Mouse (Mus musculus) neural tube, embryonic 11.5 days (tissue): Measurements from ENCODE around the gene Lamtor3. TPM values are rescaled to one million over a fixed set of nuclear protein-coding genes. Genes with fewer than 3 reads are reported as not detected.

ENCODE experiments used
- ATAC-seq: fragments of 200-750 bp; cut with Nextera tagmentation; 2 replicates; pipeline ENCODE4 v1.8.0; 2017; ENCODE audit warnings: moderate number of reproducible peaks, mild to moderate bottlenecking, moderate TSS enrichment, moderate library complexity; ENCODE audit not compliant: insufficient read depth, low FRiP score, low TSS enrichment
- DNase-seq: peaks from one replicate; pipeline ENCODE4 v3.0.0-alpha.2; 2015; ENCODE audit warnings: low spot score
- H3K27ac ChIP-seq: fragments of 300-500 bp; sonication (generic); 2 replicates; pipeline ENCODE4 v1.5.1; 2014; ENCODE audit warnings: low read depth, mild to moderate bottlenecking, low read length
- H3K27me3 ChIP-seq: fragments of 300-500 bp; sonication (generic); 2 replicates; pipeline ENCODE4 v1.6.1; 2014; ENCODE audit warnings: mild to moderate bottlenecking, low read length, mixed read lengths; ENCODE audit not compliant: control insufficient read depth, insufficient read depth
- H3K36me3 ChIP-seq: fragments of 300-500 bp; sonication (generic); 2 replicates; pipeline ENCODE4 v1.6.1; 2014; ENCODE audit warnings: mild to moderate bottlenecking, low read length, moderate library complexity, mixed read lengths; ENCODE audit not compliant: control insufficient read depth, insufficient read depth
- H3K4me1 ChIP-seq: fragments of 300-500 bp; sonication (generic); 2 replicates; pipeline ENCODE4 v1.6.1; 2014; ENCODE audit warnings: low read length, mixed read lengths; ENCODE audit not compliant: control insufficient read depth, insufficient read depth
- H3K4me2 ChIP-seq: fragments of 300-500 bp; sonication (generic); 2 replicates; pipeline ENCODE4 v1.6.1; 2014; ENCODE audit warnings: low read depth, mild to moderate bottlenecking, moderate library complexity
- H3K4me3 ChIP-seq: fragments of 300-500 bp; sonication (generic); 2 replicates; pipeline ENCODE4 v1.5.1; 2014; ENCODE audit warnings: low read depth, low read length
- H3K9ac ChIP-seq: fragments of 300-500 bp; sonication (generic); 2 replicates; pipeline ENCODE4 v1.6.1; 2014; ENCODE audit warnings: mild to moderate bottlenecking, low read length
- H3K9me3 ChIP-seq: fragments of 300-500 bp; sonication (generic); 2 replicates; pipeline ENCODE4 v1.6.1; 2016; ENCODE audit warnings: low read length; ENCODE audit not compliant: control insufficient read depth
- WGBS: fragments of 180-500 bp; shearing (Covaris S2); extraction: QIAGEN DNeasy Blood & Tissue Kit; methylation state at CpG from one replicate; pipeline ENCODE4 v1.1.7; 2014; 5-methylcytosine and 5-hydroxymethylcytosine counted together
- polyA plus RNA-seq: library from polyadenylated mRNA; unstranded; fragments of >200 nt; fragmentation: Nextera tagmentation; extraction: Ambion mirVana; gene quantifications from 2 replicates; pipeline ENCODE4 v1.2.1, GENCODE M21; 2014

Gene Lamtor3
- 94.8 and 97.7 TPM in 2 replicates for polyA plus RNA-seq

GRCm38 (mm10) chr3:137918172-137918931 lies at the start of gene Lamtor3:
Gene Lamtor3, plus strand, starts transcription at chr3:137918506.
- peak; percentile 89 for DNase-seq
- Histone ChIP-seq H3K27ac (peak within 1 kb of the TSS; percentile 62; the same call in 1 of the 2 replicates), H3K9me3 (no peaks in the 10 kb centered on the region), H3K4me3 (peak within 1 kb of the TSS; percentile 86), H3K36me3 (no peaks in the 10 kb centered on the region), H3K9ac (peak within 1 kb of the TSS; percentile 84), H3K4me1 (peaks cover 8% of the 10 kb centered on the region), H3K4me2 (peak within 1 kb of the TSS; percentile 78), H3K27me3 (no peaks in the 10 kb centered on the region)
- under 1% methylated on average over 46 of the region's 47 CpGs for WGBS
- ATAC-seq, result peak; percentile 86

GRCm38 (mm10) chr3:137869395-137869794 lies 48.9 kb upstream of the Lamtor3 start:
- no peak for DNase-seq
- H3K27me3 ChIP-seq, result no peaks in the 10 kb centered on the region
- no peak overlapping the region for H3K4me2 ChIP-seq
- 95% methylated on average over 9 of the region's 9 CpGs for WGBS
- peaks cover 6% of the 10 kb centered on the region; the same call in 1 of the 2 replicates for H3K4me1 ChIP-seq
- no peak overlapping the region for H3K4me3 ChIP-seq
- H3K9me3 ChIP-seq, result no peaks in the 10 kb centered on the region
- no peak overlapping the region for H3K27ac ChIP-seq
- no peak overlapping the region for H3K9ac ChIP-seq
- no peak for ATAC-seq
- H3K36me3 ChIP-seq, result no peaks in the 10 kb centered on the region

GRCm38 (mm10) chr3:137879313-137879712 lies 39.0 kb upstream of the Lamtor3 start:
- DNase-seq (no peak), ATAC-seq (no peak)
- H3K4me2 ChIP-seq, result no peak overlapping the region
- H3K4me3 ChIP-seq, result no peak overlapping the region
- no peak overlapping the region for H3K27ac ChIP-seq
- no peaks in the 10 kb centered on the region for H3K9me3 ChIP-seq
- H3K27me3 ChIP-seq, result no peaks in the 10 kb centered on the region
- 90% methylated on average over 3 of the region's 3 CpGs for WGBS
- H3K4me1 ChIP-seq, result no peaks in the 10 kb centered on the region
- no peak overlapping the region for H3K9ac ChIP-seq
- H3K36me3 ChIP-seq, result no peaks in the 10 kb centered on the region

GRCm38 (mm10) chr3:137880109-137880748 lies 38.1 kb upstream of the Lamtor3 start:
- Histone ChIP-seq H3K4me1 (no peaks in the 10 kb centered on the region), H3K9me3 (no peaks in the 10 kb centered on the region), H3K4me3 (no peak overlapping the region), H3K36me3 (no peaks in the 10 kb centered on the region), H3K27me3 (no peaks in the 10 kb centered on the region), H3K27ac (no peak overlapping the region), H3K4me2 (no peak overlapping the region), H3K9ac (no peak overlapping the region)
- no peak for DNase-seq
- no peak for ATAC-seq
- WGBS, result 91% methylated on average over 4 of the region's 4 CpGs

GRCm38 (mm10) chr3:137881093-137881492 lies 37.2 kb upstream of the Lamtor3 start:
- Histone ChIP-seq H3K9ac (no peak overlapping the region), H3K4me2 (no peak overlapping the region), H3K36me3 (no peaks in the 10 kb centered on the region), H3K27me3 (no peaks in the 10 kb centered on the region), H3K4me3 (no peak overlapping the region), H3K27ac (no peak overlapping the region), H3K4me1 (no peaks in the 10 kb centered on the region), H3K9me3 (no peaks in the 10 kb centered on the region)
- WGBS, result 93% methylated on average over 5 of the region's 5 CpGs
- ATAC-seq (no peak), DNase-seq (no peak)

- H3K4me1 ChIP-seq, result no peaks in the 10 kb centered on the region
- H3K4me2 ChIP-seq, result no peak overlapping the region
- no peak for ATAC-seq
- no peak overlapping the region for H3K4me3 ChIP-seq
- 81% methylated on average over 7 of the region's 7 CpGs for WGBS
- no peak overlapping the region for H3K27ac ChIP-seq
- peaks cover 2% of the 10 kb centered on the region; the same call in 1 of the 2 replicates for H3K36me3 ChIP-seq
- no peaks in the 10 kb centered on the region for H3K9me3 ChIP-seq
- H3K9ac ChIP-seq, result no peak overlapping the region
- H3K27me3 ChIP-seq, result no peaks in the 10 kb centered on the region
- DNase-seq, result no peak
Observed at GRCm38 (mm10) chr3:137887961-137888360, 30.3 kb upstream of the Lamtor3 start.

GRCm38 (mm10) chr3:137891089-137891488 lies 27.2 kb upstream of the Lamtor3 start:
- no peak for ATAC-seq
- no peaks in the 10 kb centered on the region for H3K27me3 ChIP-seq
- H3K27ac ChIP-seq, result no peak overlapping the region
- H3K36me3 ChIP-seq, result peaks cover 6% of the 10 kb centered on the region
- 88% methylated on average over 3 of the region's 3 CpGs for WGBS
- no peak for DNase-seq
- H3K4me2 ChIP-seq, result no peak overlapping the region
- no peaks in the 10 kb centered on the region for H3K9me3 ChIP-seq
- no peak overlapping the region for H3K4me3 ChIP-seq
- 0 out of 2 replicates have a peak, but pooled peaks cover under 1% of the 10 kb centered on the region for H3K4me1 ChIP-seq
- H3K9ac ChIP-seq, result no peak overlapping the region

GRCm38 (mm10) chr3:137892118-137892517 lies 26.2 kb upstream of the Lamtor3 start:
- Histone ChIP-seq H3K27me3 (no peaks in the 10 kb centered on the region), H3K4me3 (no peak overlapping the region), H3K9me3 (no peaks in the 10 kb centered on the region), H3K4me1 (0 out of 2 replicates have a peak, but pooled peaks cover 3% of the 10 kb centered on the region), H3K27ac (no peak overlapping the region), H3K9ac (no peak overlapping the region), H3K4me2 (no peak overlapping the region), H3K36me3 (peaks cover 6% of the 10 kb centered on the region)
- WGBS, result 90% methylated on average over 4 of the region's 4 CpGs
- DNase-seq (no peak), ATAC-seq (no peak)
